Mouse (Mus musculus): Measurements from ENCODE around the gene Dcdc2b.

- TF ChIP-seq CTCF (IDR thresholded peaks at IDR 0.05; ENCODE audit: extremely low read depth, insufficient read depth, low read length) (no peak), POLR2A (IDR thresholded peaks at IDR 0.05; ENCODE audit: extremely low read depth, insufficient read depth, low read length) (no peak)
These were observed 50.3 kb downstream of the Dcdc2b start for GRCm38 (mm10) chr4:129563718-129564117.
